Mouse (Mus musculus) ES-E14 (cell line): ENCODE results near the gene Gtf2h4.

Source experiments
- CHD2 ChIP-seq: IDR thresholded peaks from 2 replicates; pipeline ENCODE4 v1.6.1; 2014; ENCODE audit warnings: mild to moderate bottlenecking, low read depth, low read length, inconsistent platforms
- MAFK ChIP-seq: IDR thresholded peaks from 2 replicates; pipeline ENCODE4 v1.6.1; 2014; ENCODE audit warnings: mild to moderate bottlenecking, low read depth, low read length, inconsistent platforms; ENCODE audit not compliant: insufficient read depth
- ZC3H11A ChIP-seq: IDR thresholded peaks from 2 replicates; pipeline ENCODE4 v1.6.1; 2012; ENCODE audit warnings: low read depth, mild to moderate bottlenecking, inconsistent platforms, low read length, borderline replicate concordance
- ZNF384 ChIP-seq: IDR thresholded peaks from 2 replicates; pipeline ENCODE4 v1.6.1; 2012; ENCODE audit warnings: low read depth, low read length, inconsistent platforms

DNA sequence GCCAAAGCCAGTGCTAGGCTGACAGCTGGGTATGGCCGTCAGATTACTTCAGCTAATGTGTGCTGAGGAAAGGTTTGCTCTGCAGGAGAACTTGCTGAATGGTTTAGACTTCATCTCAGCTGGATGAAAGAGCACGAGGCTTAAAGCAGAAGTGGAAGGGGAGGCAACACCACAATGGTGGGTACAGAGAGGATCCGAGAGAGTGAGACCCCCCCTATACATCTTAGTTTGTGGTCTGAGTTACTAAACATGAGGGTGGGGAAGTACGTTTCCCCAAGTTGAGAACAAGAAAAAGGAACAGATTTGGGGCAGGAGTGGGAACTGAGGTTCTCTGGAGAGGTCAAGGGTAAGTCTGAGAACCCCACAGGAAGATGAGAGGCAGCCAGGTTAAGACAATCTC is 18.8 kb upstream of the Gtf2h4 start:
- TF ChIP-seq CHD2 (no peak), ZC3H11A (no peak), ZNF384 (no peak), MAFK (no peak)
